In the genomic region with DNA sequence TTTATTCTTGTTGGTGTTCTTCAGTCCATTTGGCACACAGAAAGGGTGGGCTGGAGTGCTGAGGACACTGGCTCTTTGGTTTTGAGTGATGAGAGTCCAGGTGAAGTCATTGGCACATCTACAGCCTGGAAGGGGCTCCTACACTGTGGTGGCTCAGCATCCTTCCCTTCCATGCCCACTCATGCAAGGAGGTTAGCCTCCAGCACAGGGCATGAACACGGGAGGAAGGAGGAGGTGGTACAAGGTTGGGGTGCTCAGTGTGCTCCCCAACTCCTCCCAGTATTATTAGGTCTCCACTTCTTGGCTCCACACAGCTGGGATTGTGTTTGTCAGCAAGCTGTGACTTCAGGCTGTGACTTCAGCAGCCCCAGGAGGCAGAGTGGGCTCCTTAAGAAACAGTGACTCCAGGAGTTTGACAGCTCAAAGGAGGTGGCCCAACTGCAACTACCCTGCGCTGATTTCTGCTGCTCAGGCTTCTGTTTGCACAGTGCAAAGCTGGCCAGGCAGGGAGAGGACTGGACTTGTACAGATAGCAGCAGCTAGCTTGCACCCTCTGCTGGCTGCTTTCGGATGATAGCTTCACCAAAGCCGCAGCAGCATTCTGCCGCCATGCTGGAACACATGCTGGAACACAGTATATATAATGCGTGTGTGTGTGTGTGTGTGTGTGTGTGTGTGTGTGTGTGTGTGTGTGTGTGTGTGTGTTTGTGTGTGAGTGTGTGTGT, we compare ENCODE assay signal across 8 mouse cellular contexts. TPM values are rescaled to one million over a fixed set of nuclear protein-coding genes. Genes with fewer than 3 reads are reported as not detected.
DNase-seq lines count a peak whose midpoint lies in the region; ATAC-seq and TF ChIP-seq lines count a peak whose summit lies in the region.

No protein-coding gene starts in this region.

- ATAC-seq in forebrain, postnatal 0 days, result peak; percentile 94

- H3K36me3 ChIP-seq in forebrain, postnatal 0 days (ENCODE audit: insufficient read depth), result no peaks in the 10 kb centered on the region

- no peak overlapping the region for H3K4me3 ChIP-seq in cerebellum, adult 2 months (replicated peaks; ENCODE audit: insufficient read depth, low read depth, low read length)
- H3K4me3 ChIP-seq in forebrain, postnatal 0 days (ENCODE audit: low read depth, low read length), result no peak overlapping the region
- no peak overlapping the region for H3K4me3 ChIP-seq in lung, adult 2 months (replicated peaks; ENCODE audit: extremely low read depth, low read depth, low read length)

- no peaks in the 10 kb centered on the region for H3K27me3 ChIP-seq in cerebellum, adult 2 months (ENCODE audit: control insufficient read depth, insufficient read depth, low read length)
- H3K27me3 ChIP-seq in forebrain, postnatal 0 days (ENCODE audit: insufficient read depth, low read length), result no peaks in the 10 kb centered on the region

- 0 out of 2 replicates have a peak, but pooled peaks have one; percentile 8 for TF ChIP-seq POLR2A in cerebellum, adult 2 months (IDR thresholded peaks at IDR 0.05; ENCODE audit: borderline replicate concordance, insufficient read depth, low read length)
- no peak for TF ChIP-seq POLR2A in lung, adult 2 months (IDR thresholded peaks at IDR 0.05; ENCODE audit: borderline replicate concordance, extremely low read depth, low read depth, low read length)

- intact Hi-C loops in heart, postnatal 25 days (cut with DNase I), result loop anchor here (1.0 to 2.0 kb wide), 2 partner anchors 131 to 141 kb away; no protein-coding TSS in a partner anchor

- DNase-seq in Muller cell, postnatal 12 days (ENCODE audit: inconsistent ontology term), result peak; percentile 46
- DNase-seq in cerebellum, adult 2 months, result peak; percentile 85 to 86
- DNase-seq in forebrain, postnatal 0 days, result peak; percentile 92
- DNase-seq in heart, postnatal 25 days (ENCODE audit: low spot score), result peak; percentile 30
- peak; percentile 77 to 88 for DNase-seq in layer of hippocampus, adult 8-10 months (ENCODE audit: low spot score in 2 of 2)
- DNase-seq in lung, adult 2 months, result peak; percentile 54
- peak; percentile 77 for DNase-seq in ovary, postnatal 36 days (ENCODE audit: low spot score)
- DNase-seq in urinary bladder, postnatal 25 days (ENCODE audit: low spot score), result peak; percentile 68

- H3K9ac ChIP-seq in forebrain, postnatal 0 days, result no peak overlapping the region

- H3K4me1 ChIP-seq in cerebellum, adult 2 months (ENCODE audit: control insufficient read depth, insufficient read depth, low read length), result peaks cover 30% of the 10 kb centered on the region
- no peaks in the 10 kb centered on the region for H3K4me1 ChIP-seq in forebrain, postnatal 0 days (ENCODE audit: insufficient read depth)
- H3K4me1 ChIP-seq in lung, adult 2 months (ENCODE audit: control insufficient read depth, insufficient read depth, low read length), result peaks cover 3% of the 10 kb centered on the region; the same call in 1 of the 2 replicates

- WGBS in cerebellum, adult 2 months, result 4% methylated on average over 6 of the region's 6 CpGs
- 9% methylated on average over 6 of the region's 6 CpGs for WGBS in forebrain, postnatal 0 days
- WGBS in lung, adult 2 months, result 6% methylated on average over 6 of the region's 6 CpGs

- no peaks in the 10 kb centered on the region for H3K9me3 ChIP-seq in forebrain, postnatal 0 days (ENCODE audit: low read length)

- peak overlapping the region; percentile 14; the same call in 1 of the 2 replicates for H3K27ac ChIP-seq in cerebellum, adult 2 months (ENCODE audit: insufficient read depth, low read length)
- no peak overlapping the region for H3K27ac ChIP-seq in forebrain, postnatal 0 days (ENCODE audit: low read depth, low read length)

- peak; percentile 94 for TF ChIP-seq CTCF in cerebellum, adult 2 months (IDR thresholded peaks at IDR 0.05; ENCODE audit: borderline replicate concordance, insufficient read depth, low read depth, low read length)
- TF ChIP-seq CTCF in forebrain, postnatal 0 days (IDR thresholded peaks at IDR 0.05; ENCODE audit: low read depth), result peak; percentile 95
- TF ChIP-seq CTCF in lung, adult 2 months (IDR thresholded peaks at IDR 0.05; ENCODE audit: insufficient read depth, low read length), result peak; percentile 84

- no peak overlapping the region for H3K4me2 ChIP-seq in forebrain, postnatal 0 days (ENCODE audit: low read depth)

RNA-seq across cellular contexts. Expression of a gene that starts 22.1 kb away (rescaled TPM):
- 102 and 111 TPM in 2 replicates for polyA plus RNA-seq in cerebellum, adult 2 months (2012; rRNA removed)
- 70.9 and 72.8 TPM in 2 replicates for total RNA-seq in forebrain, postnatal 0 days (2014; rRNA removed)
- polyA plus RNA-seq in forebrain, postnatal 0 days (2015; fragmentation: Nextera tagmentation; extraction: Ambion mirVana), result 113 and 127 TPM in 2 replicates
- total RNA-seq in heart, postnatal 25 days (2021), result 1 to 10 TPM; 8.2 to 8.7 TPM
- total RNA-seq in layer of hippocampus, adult 8-10 months (2022), result 10 to 100 TPM; 42.9 to 44.6 (median 43.4) TPM
- polyA plus RNA-seq in lung, adult 2 months (2012; rRNA removed), result 7.3 and 7.9 TPM in 2 replicates

Comparison
In these comparisons a context has a peak if more than half of its experiments do, and no peak if none do; other contexts are left out.
1. DNase-seq: peak in every context shown above with its lines; median percentile 92 in forebrain, postnatal 0 days; 86 in cerebellum, adult 2 months; 82 in layer of hippocampus, adult 8-10 months; 77 in ovary, postnatal 36 days; 68 in urinary bladder, postnatal 25 days; 54 in lung, adult 2 months; 46 in Muller cell, postnatal 12 days; 30 in heart, postnatal 25 days.